In the genomic region with DNA sequence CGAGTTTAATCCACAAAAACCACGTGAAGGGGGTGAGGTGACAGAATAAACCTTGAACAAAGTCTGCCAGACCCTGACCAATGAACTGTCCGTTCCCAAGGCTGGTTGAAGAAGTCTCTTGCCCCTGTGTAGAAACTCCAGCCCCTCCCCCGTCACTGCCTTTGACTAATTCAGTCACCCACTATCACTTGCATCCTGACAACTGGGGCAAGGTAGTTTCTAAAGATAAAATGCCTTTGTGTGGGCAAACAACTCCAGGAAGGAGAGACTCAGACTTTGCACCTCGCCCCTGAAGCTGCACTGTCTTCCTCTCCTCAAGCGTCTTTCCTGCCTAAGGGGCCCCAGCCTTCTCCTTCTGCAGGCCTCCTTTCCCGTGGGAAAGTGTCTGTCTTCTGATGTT, we compare ENCODE assay signal across 24 mouse cellular contexts. TPM values are rescaled to one million over a fixed set of nuclear protein-coding genes. Genes with fewer than 3 reads are reported as not detected.
DNase-seq lines count a peak whose midpoint lies in the region; ATAC-seq and TF ChIP-seq lines count a peak whose summit lies in the region.
"Had no signal": no experiment of that assay in that cellular context is flagged by ENCODE, and none has a peak within 500 bp of the region (broad histone marks: within the 10 kb centered on the region; RNA-seq: fewer than 3 reads in every experiment).

No protein-coding gene starts in this region.

- no peak overlapping the region; the same call in 1 of the 2 replicates for H3K4me2 ChIP-seq in liver, postnatal 0 days (ENCODE audit: low read depth, low read length)
- peak overlapping the region; percentile 45; the same call in 1 of the 2 replicates for H3K4me2 ChIP-seq in intestine, embryonic 16.5 days (ENCODE audit: low read depth, low read length)
- no peak overlapping the region; the same call in 1 of the 2 replicates for H3K4me2 ChIP-seq in liver, embryonic 16.5 days (ENCODE audit: low read depth, low read length)
- H3K4me2 ChIP-seq: hindbrain, embryonic 15.5 days; limb, embryonic 13.5 days; midbrain, embryonic 11.5 days had no signal

- no peak overlapping the region for H3K27ac ChIP-seq in liver, postnatal 0 days (ENCODE audit: low read depth)
- peak overlapping the region; percentile 96 for H3K27ac ChIP-seq in intestine, embryonic 16.5 days (ENCODE audit: low read length)
- H3K27ac ChIP-seq in liver, embryonic 16.5 days (ENCODE audit: low read length), result peak overlapping the region; percentile 35
- H3K27ac ChIP-seq: embryonic facial prominence, embryonic 10.5 days; hindbrain, embryonic 15.5 days; limb, embryonic 13.5 days; macrophage had no signal

- no peaks in the 10 kb centered on the region; the same call in 1 of the 2 replicates for H3K36me3 ChIP-seq in liver, postnatal 0 days (replicated peaks; ENCODE audit: insufficient read depth, low read length)
- H3K36me3 ChIP-seq in intestine, embryonic 16.5 days (ENCODE audit: control insufficient read depth, insufficient read depth, low read length), result no peaks in the 10 kb centered on the region
- H3K36me3 ChIP-seq in liver, embryonic 16.5 days (ENCODE audit: control insufficient read depth, insufficient read depth), result no peaks in the 10 kb centered on the region
- H3K36me3 ChIP-seq: hindbrain, embryonic 15.5 days; limb, embryonic 13.5 days had no signal

- WGBS in liver, postnatal 0 days (ENCODE audit: insufficient replicate concordance), result 21% methylated on average over 7 of the region's 7 CpGs
- 34% methylated on average over 7 of the region's 7 CpGs for WGBS in intestine, embryonic 16.5 days
- WGBS in liver, embryonic 16.5 days (ENCODE audit: insufficient replicate concordance), result 11% methylated on average over 7 of the region's 7 CpGs

- no peaks in the 10 kb centered on the region for H3K27me3 ChIP-seq in liver, postnatal 0 days (ENCODE audit: insufficient read depth, low read length)
- H3K27me3 ChIP-seq in intestine, embryonic 16.5 days (replicated peaks; ENCODE audit: control insufficient read depth, insufficient read depth, low read length), result no peaks in the 10 kb centered on the region
- H3K27me3 ChIP-seq in liver, embryonic 16.5 days (ENCODE audit: control insufficient read depth, insufficient read depth, low read depth, low read length), result no peaks in the 10 kb centered on the region
- H3K27me3 ChIP-seq: CH12.LX; hindbrain, embryonic 15.5 days had no signal

- no peak for TF ChIP-seq CTCF in liver, postnatal 0 days (IDR thresholded peaks at IDR 0.05; ENCODE audit: low read depth)

- H3K9ac ChIP-seq in liver, postnatal 0 days (replicated peaks), result no peak overlapping the region
- H3K9ac ChIP-seq in intestine, embryonic 16.5 days (ENCODE audit: low read depth, low read length), result 0 out of 2 replicates have a peak overlapping the region, but pooled peaks have one; percentile 35
- H3K9ac ChIP-seq in liver, embryonic 16.5 days (ENCODE audit: low read depth, low read length), result 0 out of 2 replicates have a peak overlapping the region, but pooled peaks have one; percentile 6
- H3K9ac ChIP-seq: hindbrain, embryonic 15.5 days; limb, embryonic 13.5 days had no signal

- TF ChIP-seq EP300 in liver, postnatal 0 days (IDR thresholded peaks at IDR 0.05; ENCODE audit: low read depth), result no peak

- H3K4me1 ChIP-seq in liver, postnatal 0 days (ENCODE audit: insufficient read depth), result peaks cover 36% of the 10 kb centered on the region
- H3K4me1 ChIP-seq in intestine, embryonic 16.5 days (ENCODE audit: control insufficient read depth, insufficient read depth, low read length), result peaks cover 8% of the 10 kb centered on the region
- H3K4me1 ChIP-seq in liver, embryonic 16.5 days (ENCODE audit: control insufficient read depth, low read depth, low read length), result peaks cover 49% of the 10 kb centered on the region

- peak; percentile 32 for DNase-seq in liver
- DNase-seq in liver, postnatal 0 days, result no peak
- DNase-seq in yolk sac, embryonic 10.5 days (ENCODE audit: low spot score), result peak; percentile 90
- DNase-seq in layer of hippocampus, adult 8-10 months (ENCODE audit: low spot score in 2 of 2), result no peak
- no peak for DNase-seq in frontal cortex, postnatal 10 days (ENCODE audit: low spot score in 2 of 2)
- DNase-seq: adrenal gland, postnatal 36 days; cerebellum, adult 2 months; gastrocnemius, postnatal 10 days; heart, adult 18-20 months; heart, postnatal 36 days; kidney, adult 9 months; retina, postnatal 1 day had no signal

- no peak for ATAC-seq in liver, postnatal 0 days
- ATAC-seq in intestine, embryonic 16.5 days, result peak; percentile 47
- no peak for ATAC-seq in liver, embryonic 16.5 days (ENCODE audit: low read depth)

- H3K9me3 ChIP-seq in liver, postnatal 0 days (ENCODE audit: low read length), result no peaks in the 10 kb centered on the region
- H3K9me3 ChIP-seq in intestine, embryonic 16.5 days (ENCODE audit: control insufficient read depth, low read length), result no peaks in the 10 kb centered on the region
- no peaks in the 10 kb centered on the region for H3K9me3 ChIP-seq in liver, embryonic 16.5 days (replicated peaks; ENCODE audit: control insufficient read depth, low read length)
- H3K9me3 ChIP-seq: embryonic facial prominence, embryonic 10.5 days; hindbrain, embryonic 15.5 days; limb, embryonic 13.5 days had no signal

- no peak overlapping the region for H3K4me3 ChIP-seq in liver, postnatal 0 days (ENCODE audit: low read depth, low read length)
- H3K4me3 ChIP-seq in intestine, embryonic 16.5 days (ENCODE audit: low read length), result no peak overlapping the region; the same call in 1 of the 2 replicates
- H3K4me3 ChIP-seq in liver, embryonic 16.5 days (ENCODE audit: low read depth, low read length), result no peak overlapping the region
- H3K4me3 ChIP-seq: embryonic facial prominence, embryonic 10.5 days; hindbrain, embryonic 15.5 days; limb, embryonic 13.5 days had no signal

RNA-seq across cellular contexts. Expression of gene Bckdk, which starts 3.9 kb away (rescaled TPM):
- 30.5 and 32.5 TPM in 2 replicates for polyA plus RNA-seq in liver, postnatal 0 days (2015; fragmentation: Nextera tagmentation; extraction: Ambion mirVana)
- polyA plus RNA-seq in intestine, embryonic 16.5 days (2015; fragmentation: Nextera tagmentation; extraction: Ambion mirVana), result 184 and 198 TPM in 2 replicates
- 45.9 and 51.1 TPM in 2 replicates for polyA plus RNA-seq in liver, embryonic 16.5 days (2015; fragmentation: Nextera tagmentation; extraction: Ambion mirVana)
- 10 to 100 TPM; 42.0 to 45.2 (median 42.2) TPM for total RNA-seq in layer of hippocampus, adult 8-10 months (2022)

RNA-seq across cellular contexts. Expression of gene Vkorc1, which starts 4.6 kb away (rescaled TPM):
- 513 and 556 TPM in 2 replicates for polyA plus RNA-seq in liver, postnatal 0 days (2015; fragmentation: Nextera tagmentation; extraction: Ambion mirVana)
- 260 and 261 TPM in 2 replicates for polyA plus RNA-seq in intestine, embryonic 16.5 days (2015; fragmentation: Nextera tagmentation; extraction: Ambion mirVana)
- polyA plus RNA-seq in liver, embryonic 16.5 days (2015; fragmentation: Nextera tagmentation; extraction: Ambion mirVana), result 140 and 149 TPM in 2 replicates
- 10 to 100 TPM; 23.8 to 36.6 (median 31.8) TPM for total RNA-seq in layer of hippocampus, adult 8-10 months (2022)

RNA-seq across cellular contexts. Expression of gene Gm21974, which starts 4.7 kb away (rescaled TPM):
- not detected in 2 replicates for polyA plus RNA-seq in liver, postnatal 0 days (2015; fragmentation: Nextera tagmentation; extraction: Ambion mirVana)
- polyA plus RNA-seq in intestine, embryonic 16.5 days (2015; fragmentation: Nextera tagmentation; extraction: Ambion mirVana), result not detected in 2 replicates
- polyA plus RNA-seq in liver, embryonic 16.5 days (2015; fragmentation: Nextera tagmentation; extraction: Ambion mirVana), result not detected in 2 replicates
- total RNA-seq in layer of hippocampus, adult 8-10 months (2022), result not detected
- total RNA-seq: adrenal gland, postnatal 36 days; CH12.LX; gastrocnemius, postnatal 10 days; heart, postnatal 36 days; layer of hippocampus, postnatal 10 days had no signal
- polyA plus RNA-seq: cerebellum, adult 2 months; embryonic facial prominence, embryonic 10.5 days; forebrain, embryonic 11.5 days; heart, embryonic 14.5 days; hindbrain, embryonic 15.5 days; limb, embryonic 13.5 days; lung, embryonic 16.5 days; macrophage; midbrain, embryonic 11.5 days had no signal

RNA-seq across cellular contexts. Expression of gene Prss53, which starts 9.2 kb away (rescaled TPM):
- polyA plus RNA-seq in liver, postnatal 0 days (2015; fragmentation: Nextera tagmentation; extraction: Ambion mirVana), result 0.39 and 0.43 TPM in 2 replicates
- 2.6 and 4.0 TPM in 2 replicates for polyA plus RNA-seq in intestine, embryonic 16.5 days (2015; fragmentation: Nextera tagmentation; extraction: Ambion mirVana)
- 0.28 and 0.41 TPM in 2 replicates for polyA plus RNA-seq in liver, embryonic 16.5 days (2015; fragmentation: Nextera tagmentation; extraction: Ambion mirVana)
- 1 to 10 TPM; 2.0 to 4.0 (median 2.8) TPM for total RNA-seq in layer of hippocampus, adult 8-10 months (2022)
- total RNA-seq: CH12.LX had no signal
- polyA plus RNA-seq: macrophage had no signal

RNA-seq across cellular contexts. Expression of gene Kat8, which starts 12.3 kb away (rescaled TPM):
- 12.5 and 13.2 TPM in 2 replicates for polyA plus RNA-seq in liver, postnatal 0 days (2015; fragmentation: Nextera tagmentation; extraction: Ambion mirVana)
- 27.3 and 29.2 TPM in 2 replicates for polyA plus RNA-seq in intestine, embryonic 16.5 days (2015; fragmentation: Nextera tagmentation; extraction: Ambion mirVana)
- polyA plus RNA-seq in liver, embryonic 16.5 days (2015; fragmentation: Nextera tagmentation; extraction: Ambion mirVana), result 12.9 and 13.3 TPM in 2 replicates
- total RNA-seq in layer of hippocampus, adult 8-10 months (2022), result 10 to 100 TPM; 28.5 to 38.3 (median 34.5) TPM

Comparison
In these comparisons a context has a peak if more than half of its experiments do, and no peak if none do; other contexts are left out.
1. DNase-seq: peak in liver (single experiment) and yolk sac, embryonic 10.5 days (single experiment); none in liver, postnatal 0 days (single experiment), layer of hippocampus, adult 8-10 months (0 of 2) and frontal cortex, postnatal 10 days (0 of 2).